Mouse (Mus musculus): ENCODE measurements at regions not wholly inside any gene's neighbourhood (a gene's known extent, or its start where the extent isn't known, plus 50 kb on each side); places are given as distances from the start of the nearest gene placed in this dataset.

GRCm38 (mm10) chr9:22937686-22938391 lies 285.0 kb upstream of the Bmper start:
- Histone ChIP-seq H3K36me3 (replicated peaks; ENCODE audit: control insufficient read depth, insufficient read depth, low read depth, low read length) (no peaks in the 10 kb centered on the region), H3K4me2 (ENCODE audit: low read depth, low read length) (no peak overlapping the region), H3K27me3 (ENCODE audit: control insufficient read depth, insufficient read depth, low read length) (no peaks in the 10 kb centered on the region), H3K4me1 (ENCODE audit: control insufficient read depth, insufficient read depth, low read length) (no peaks in the 10 kb centered on the region), H3K27ac (replicated peaks; ENCODE audit: low read depth, low read length) (no peak overlapping the region), H3K9ac (replicated peaks; ENCODE audit: low read length) (no peak overlapping the region), H3K9me3 (replicated peaks; ENCODE audit: control insufficient read depth, low read length) (no peaks in the 10 kb centered on the region), H3K4me3 (ENCODE audit: low read depth, low read length) (no peak overlapping the region)
- WGBS: 64% methylated on average over 7 of the region's 7 CpGs
- peak; percentile 6 for DNase-seq (ENCODE audit: low spot score)
- ATAC-seq (replicated peaks; ENCODE audit: insufficient number of reproducible peaks, low FRiP score, low TSS enrichment, low read depth): no peak

GRCm38 (mm10) chr9:22944992-22945391 lies 277.9 kb upstream of the Bmper start:
- H3K36me3 ChIP-seq (replicated peaks; ENCODE audit: control insufficient read depth, insufficient read depth, low read depth, low read length): no peaks in the 10 kb centered on the region
- H3K4me1 ChIP-seq (ENCODE audit: control insufficient read depth, insufficient read depth, low read length): no peaks in the 10 kb centered on the region
- H3K4me3 ChIP-seq (ENCODE audit: low read depth, low read length): no peak overlapping the region
- H3K9me3 ChIP-seq (replicated peaks; ENCODE audit: control insufficient read depth, low read length): no peaks in the 10 kb centered on the region
- WGBS: 63% methylated on average over 6 of the region's 6 CpGs
- ATAC-seq (replicated peaks; ENCODE audit: insufficient number of reproducible peaks, low FRiP score, low TSS enrichment, low read depth) (no peak), DNase-seq (ENCODE audit: low spot score) (no peak)
- no peak overlapping the region for H3K4me2 ChIP-seq (ENCODE audit: low read depth, low read length)
- H3K27me3 ChIP-seq (ENCODE audit: control insufficient read depth, insufficient read depth, low read length): no peaks in the 10 kb centered on the region
- H3K9ac ChIP-seq (replicated peaks; ENCODE audit: low read length): no peak overlapping the region
- H3K27ac ChIP-seq (replicated peaks; ENCODE audit: low read depth, low read length): no peak overlapping the region

GRCm38 (mm10) chr9:22945426-22945955 lies 277.4 kb upstream of the Bmper start:
- ATAC-seq (replicated peaks; ENCODE audit: insufficient number of reproducible peaks, low FRiP score, low TSS enrichment, low read depth): no peak
- no peaks in the 10 kb centered on the region for H3K36me3 ChIP-seq (replicated peaks; ENCODE audit: control insufficient read depth, insufficient read depth, low read depth, low read length)
- no peaks in the 10 kb centered on the region for H3K9me3 ChIP-seq (replicated peaks; ENCODE audit: control insufficient read depth, low read length)
- peak; percentile 57 for DNase-seq (ENCODE audit: low spot score)
- no peak overlapping the region for H3K9ac ChIP-seq (replicated peaks; ENCODE audit: low read length)
- H3K27me3 ChIP-seq (ENCODE audit: control insufficient read depth, insufficient read depth, low read length): no peaks in the 10 kb centered on the region
- no peak overlapping the region for H3K27ac ChIP-seq (replicated peaks; ENCODE audit: low read depth, low read length)
- no peak overlapping the region for H3K4me2 ChIP-seq (ENCODE audit: low read depth, low read length)
- no peaks in the 10 kb centered on the region for H3K4me1 ChIP-seq (ENCODE audit: control insufficient read depth, insufficient read depth, low read length)
- 54% methylated on average over 8 of the region's 8 CpGs for WGBS
- no peak overlapping the region for H3K4me3 ChIP-seq (ENCODE audit: low read depth, low read length)

- H3K27me3 ChIP-seq (ENCODE audit: control insufficient read depth, insufficient read depth, low read length): no peaks in the 10 kb centered on the region
- no peaks in the 10 kb centered on the region for H3K36me3 ChIP-seq (replicated peaks; ENCODE audit: control insufficient read depth, insufficient read depth, low read depth, low read length)
- 60% methylated on average over 16 of the region's 16 CpGs for WGBS
- DNase-seq (ENCODE audit: low spot score) (peak; percentile 41), ATAC-seq (replicated peaks; ENCODE audit: insufficient number of reproducible peaks, low FRiP score, low TSS enrichment, low read depth) (no peak; the same call in 1 of the 2 replicates)
- H3K4me2 ChIP-seq (ENCODE audit: low read depth, low read length): no peak overlapping the region
- no peaks in the 10 kb centered on the region for H3K4me1 ChIP-seq (ENCODE audit: control insufficient read depth, insufficient read depth, low read length)
- no peak overlapping the region for H3K9ac ChIP-seq (replicated peaks; ENCODE audit: low read length)
- H3K4me3 ChIP-seq (ENCODE audit: low read depth, low read length): no peak overlapping the region
- no peaks in the 10 kb centered on the region for H3K9me3 ChIP-seq (replicated peaks; ENCODE audit: control insufficient read depth, low read length)
- H3K27ac ChIP-seq (replicated peaks; ENCODE audit: low read depth, low read length): no peak overlapping the region
These were observed 270.1 kb upstream of the Bmper start for GRCm38 (mm10) chr9:22952571-22953442.

- 40% methylated on average over 7 of the region's 7 CpGs for WGBS
- no peak for ATAC-seq (replicated peaks; ENCODE audit: insufficient number of reproducible peaks, low FRiP score, low TSS enrichment, low read depth)
- Histone ChIP-seq H3K27ac (replicated peaks; ENCODE audit: low read depth, low read length) (0 out of 2 replicates have a peak overlapping the region, but pooled peaks have one; percentile 20), H3K4me3 (ENCODE audit: low read depth, low read length) (no peak overlapping the region), H3K27me3 (ENCODE audit: control insufficient read depth, insufficient read depth, low read length) (no peaks in the 10 kb centered on the region), H3K9ac (replicated peaks; ENCODE audit: low read length) (no peak overlapping the region), H3K36me3 (replicated peaks; ENCODE audit: control insufficient read depth, insufficient read depth, low read depth, low read length) (no peaks in the 10 kb centered on the region), H3K4me1 (ENCODE audit: control insufficient read depth, insufficient read depth, low read length) (no peaks in the 10 kb centered on the region), H3K4me2 (ENCODE audit: low read depth, low read length) (no peak overlapping the region), H3K9me3 (replicated peaks; ENCODE audit: control insufficient read depth, low read length) (no peaks in the 10 kb centered on the region)
- DNase-seq (ENCODE audit: low spot score): peak; percentile 68
These were observed 260.5 kb upstream of the Bmper start for GRCm38 (mm10) chr9:22962269-22962815.

- no peaks in the 10 kb centered on the region for H3K9me3 ChIP-seq (replicated peaks; ENCODE audit: control insufficient read depth, low read length)
- no peaks in the 10 kb centered on the region for H3K36me3 ChIP-seq (replicated peaks; ENCODE audit: control insufficient read depth, insufficient read depth, low read depth, low read length)
- no peak overlapping the region for H3K4me2 ChIP-seq (ENCODE audit: low read depth, low read length)
- ATAC-seq (replicated peaks; ENCODE audit: insufficient number of reproducible peaks, low FRiP score, low TSS enrichment, low read depth) (no peak), DNase-seq (ENCODE audit: low spot score) (no peak)
- no peak overlapping the region for H3K4me3 ChIP-seq (ENCODE audit: low read depth, low read length)
- no peaks in the 10 kb centered on the region for H3K4me1 ChIP-seq (ENCODE audit: control insufficient read depth, insufficient read depth, low read length)
- H3K27me3 ChIP-seq (ENCODE audit: control insufficient read depth, insufficient read depth, low read length): no peaks in the 10 kb centered on the region
- no peak overlapping the region for H3K27ac ChIP-seq (replicated peaks; ENCODE audit: low read depth, low read length)
- H3K9ac ChIP-seq (replicated peaks; ENCODE audit: low read length): no peak overlapping the region
- 85% methylated on average over 4 of the region's 4 CpGs for WGBS
These were observed 251.6 kb upstream of the Bmper start for GRCm38 (mm10) chr9:22971312-22971711.

GRCm38 (mm10) chr9:22976748-22977147 lies 246.1 kb upstream of the Bmper start:
- no peak overlapping the region for H3K4me2 ChIP-seq (ENCODE audit: low read depth, low read length)
- no peak overlapping the region for H3K4me3 ChIP-seq (ENCODE audit: low read depth, low read length)
- WGBS: 66% methylated on average over 9 of the region's 9 CpGs
- no peaks in the 10 kb centered on the region for H3K27me3 ChIP-seq (ENCODE audit: control insufficient read depth, insufficient read depth, low read length)
- no peak overlapping the region for H3K27ac ChIP-seq (replicated peaks; ENCODE audit: low read depth, low read length)
- no peaks in the 10 kb centered on the region for H3K36me3 ChIP-seq (replicated peaks; ENCODE audit: control insufficient read depth, insufficient read depth, low read depth, low read length)
- no peaks in the 10 kb centered on the region for H3K9me3 ChIP-seq (replicated peaks; ENCODE audit: control insufficient read depth, low read length)
- no peak for DNase-seq (ENCODE audit: low spot score)
- no peaks in the 10 kb centered on the region for H3K4me1 ChIP-seq (ENCODE audit: control insufficient read depth, insufficient read depth, low read length)
- H3K9ac ChIP-seq (replicated peaks; ENCODE audit: low read length): no peak overlapping the region
- no peak for ATAC-seq (replicated peaks; ENCODE audit: insufficient number of reproducible peaks, low FRiP score, low TSS enrichment, low read depth)
